Mouse (Mus musculus): ENCODE results near the gene Gm4214. TPM values are rescaled to one million over a fixed set of nuclear protein-coding genes. Genes with fewer than 3 reads are reported as not detected.
"Not testable (repeated sequence)": the region's sequence is repeated elsewhere in the genome, so short reads cannot be mapped to it uniquely, and the experiment has no call there.

Gm4214 gene
- not detected in 2 replicates for total RNA-seq (2015)
- not detected in 2 replicates for total RNA-seq (2017)

DNA sequence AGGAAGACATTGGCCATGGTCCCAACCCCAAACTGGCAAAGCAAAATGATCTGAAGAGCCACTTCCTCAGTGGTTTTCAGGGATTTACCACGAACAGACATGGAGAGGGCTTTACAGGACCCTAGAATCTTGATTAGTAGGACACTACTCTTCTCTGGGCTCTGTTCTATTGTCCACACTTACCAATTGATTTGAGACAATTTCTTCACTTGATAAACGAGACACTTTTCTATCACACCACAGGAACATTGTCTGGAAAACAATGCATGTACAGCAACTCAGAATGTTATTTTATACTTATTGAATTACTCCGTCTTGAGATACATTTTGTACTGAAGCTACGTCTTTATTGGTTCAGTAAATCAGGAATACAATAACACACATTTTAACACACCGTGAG is at the start of gene Gm4214:
Gene Gm4214, minus strand, starts transcription at position 101 of the 400 bp plus-strand sequence.
- ATAC-seq (ENCODE audit: poor library complexity, severe bottlenecking) = not testable (repeated sequence)

DNA sequence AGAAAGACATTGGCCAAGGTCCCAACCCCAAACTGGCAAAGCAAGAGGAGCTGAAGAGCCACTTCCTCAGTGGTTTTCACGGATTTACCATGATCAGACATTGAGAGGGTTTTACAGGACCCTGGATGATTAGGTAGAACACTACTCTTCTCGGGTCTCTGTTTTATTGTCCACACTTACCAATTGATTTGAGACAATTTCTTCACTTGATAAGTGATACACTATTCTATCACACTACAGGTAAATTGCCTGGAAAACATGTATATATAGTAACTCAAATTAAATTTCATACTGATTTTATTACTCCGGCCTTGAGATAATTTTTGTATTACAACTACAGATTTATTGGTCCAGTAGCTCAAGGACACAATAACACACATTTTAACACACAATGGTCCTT is 35.4 kb upstream of the Gm4214 start, which contains the start of gene Gm4216:
Gene Gm4216, minus strand, starts transcription at position 101 of the 400 bp plus-strand sequence.
- ATAC-seq (ENCODE audit: poor library complexity, severe bottlenecking) = not testable (repeated sequence)

Other genes with a start within 250 kb of the Gm4214 start
- not detected in 2 replicates for gene Vmn1r157, start 223.0 kb downstream of the Gm4214 start, total RNA-seq (2015)
- not detected in 2 replicates for gene Vmn1r157, start 223.0 kb downstream of the Gm4214 start, total RNA-seq (2017)
- not detected in 2 replicates for gene Vmn1r158, start 193.9 kb downstream of the Gm4214 start, total RNA-seq (2015)
- gene Vmn1r158, start 193.9 kb downstream of the Gm4214 start, total RNA-seq (2017) = not detected in 2 replicates
- not detected in 2 replicates for gene Vmn1r159, start 141.1 kb downstream of the Gm4214 start, total RNA-seq (2015)
- gene Vmn1r159, start 141.1 kb downstream of the Gm4214 start, total RNA-seq (2017) = not detected in 2 replicates
- gene Vmn1r160, start 113.4 kb downstream of the Gm4214 start, total RNA-seq (2015) = not detected in 2 replicates
- not detected in 2 replicates for gene Vmn1r160, start 113.4 kb downstream of the Gm4214 start, total RNA-seq (2017)
- not detected in 2 replicates for gene Gm4216, start 35.2 kb upstream of the Gm4214 start, total RNA-seq (2015)
- not detected in 2 replicates for gene Gm4216, start 35.2 kb upstream of the Gm4214 start, total RNA-seq (2017)
- not detected in 2 replicates for gene Vmn1r163, start 70.9 kb upstream of the Gm4214 start, total RNA-seq (2015)
- gene Vmn1r163, start 70.9 kb upstream of the Gm4214 start, total RNA-seq (2017) = not detected in 2 replicates
- gene Gm8720, start 82.8 kb upstream of the Gm4214 start, total RNA-seq (2015) = not detected in 2 replicates
- not detected in 2 replicates for gene Gm8720, start 82.8 kb upstream of the Gm4214 start, total RNA-seq (2017)
- not detected in 2 replicates for gene Gm10662, start 159.8 kb upstream of the Gm4214 start, total RNA-seq (2015)
- not detected in 2 replicates for gene Gm10662, start 159.8 kb upstream of the Gm4214 start, total RNA-seq (2017)
- not detected in 2 replicates for gene Vmn1r165, start 232.7 kb upstream of the Gm4214 start, total RNA-seq (2015)
- gene Vmn1r165, start 232.7 kb upstream of the Gm4214 start, total RNA-seq (2017) = not detected in 2 replicates

All from megakaryocyte, adult 5-6 weeks (primary cell).